In the genomic region with DNA sequence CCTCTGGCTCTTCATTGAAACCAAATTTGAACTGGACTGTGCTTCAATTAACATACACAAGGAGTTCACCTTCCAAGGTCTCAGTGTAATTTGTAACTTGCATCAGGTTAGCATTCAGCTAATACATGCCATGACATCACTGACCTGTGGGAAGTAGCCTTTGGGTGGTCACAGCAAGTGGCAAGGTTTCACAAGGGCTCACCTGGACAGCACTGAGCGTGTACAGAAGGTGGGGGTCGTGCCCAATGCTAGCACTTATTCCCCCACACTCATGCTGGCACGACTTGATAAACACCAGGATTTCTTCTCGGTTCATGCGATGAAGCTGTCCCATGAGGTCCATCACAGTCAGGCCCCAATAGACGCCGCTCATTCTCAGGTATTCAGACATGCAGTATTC, we compare ENCODE assay signal across 8 mouse cellular contexts. TPM values are rescaled to one million over a fixed set of nuclear protein-coding genes. Genes with fewer than 3 reads are reported as not detected.
DNase-seq lines count a peak whose midpoint lies in the region; ATAC-seq and TF ChIP-seq lines count a peak whose summit lies in the region.

No protein-coding gene starts in this region.

- no peak for TF ChIP-seq CTCF in CH12.LX (conservative IDR thresholded peaks at IDR 0.05 in 1 of 2, IDR thresholded peaks at IDR 0.05 in 1 of 2; ENCODE audit: low read depth in 2 of 2, low read length in 2 of 2)

- no peaks in the 10 kb centered on the region for H3K9me3 ChIP-seq in CH12.LX (replicated peaks; ENCODE audit: low read length)
- no peaks in the 10 kb centered on the region for H3K9me3 ChIP-seq in forebrain, embryonic 15.5 days
- no peaks in the 10 kb centered on the region for H3K9me3 ChIP-seq in liver, embryonic 16.5 days (replicated peaks; ENCODE audit: control insufficient read depth, low read length)

- H3K27ac ChIP-seq in CH12.LX (ENCODE audit: insufficient read depth, low read depth) = peak overlapping the region; percentile 12
- no peak overlapping the region for H3K27ac ChIP-seq in forebrain, embryonic 15.5 days (replicated peaks)
- peak overlapping the region; percentile 84 for H3K27ac ChIP-seq in liver, embryonic 16.5 days (ENCODE audit: low read length)

- dilution Hi-C loops in CH12.LX (cut with MboI; ENCODE audit: extremely low pct_ligation_motif_present, extremely low pct_unique_long_range_greater_than_20kb, low sequenced_read_pairs) = no loop called here

- H3K9ac ChIP-seq in CH12.LX (ENCODE audit: insufficient read depth, low read depth) = peak overlapping the region; percentile 99
- 0 out of 2 replicates have a peak overlapping the region, but pooled peaks have one; percentile 11 for H3K9ac ChIP-seq in forebrain, embryonic 15.5 days (replicated peaks)
- H3K9ac ChIP-seq in liver, embryonic 16.5 days (ENCODE audit: low read depth, low read length) = peak overlapping the region; percentile 90

- H3K4me2 ChIP-seq in CH12.LX (ENCODE audit: insufficient read depth, low read depth, poor library complexity, severe bottlenecking) = peak overlapping the region; percentile 63
- H3K4me2 ChIP-seq in forebrain, embryonic 15.5 days (replicated peaks) = 0 out of 2 replicates have a peak overlapping the region, but pooled peaks have one; percentile 4
- peak overlapping the region; percentile 88 for H3K4me2 ChIP-seq in liver, embryonic 16.5 days (ENCODE audit: low read depth, low read length)

- H3K4me1 ChIP-seq in CH12.LX (ENCODE audit: control insufficient read depth in 1 of 2, insufficient read depth in 2 of 2) = peaks cover 9 to 45% of the 10 kb centered on the region in 2 experiments
- peaks cover 35% of the 10 kb centered on the region for H3K4me1 ChIP-seq in forebrain, embryonic 15.5 days
- H3K4me1 ChIP-seq in liver, embryonic 16.5 days (ENCODE audit: control insufficient read depth, low read depth, low read length) = peaks cover 47% of the 10 kb centered on the region

- H3K4me3 ChIP-seq in CH12.LX (replicated peaks in 1 of 3; ENCODE audit: low read depth in 2 of 3, low read length in 2 of 3, poor library complexity in 1 of 3) = peak overlapping the region; percentile 69 to 99 (median 93)
- H3K4me3 ChIP-seq in forebrain, embryonic 15.5 days = no peak overlapping the region
- peak overlapping the region; percentile 80 for H3K4me3 ChIP-seq in liver, embryonic 16.5 days (ENCODE audit: low read depth, low read length)

- H3K79me2 ChIP-seq in CH12.LX (replicated peaks; ENCODE audit: control insufficient read depth, extremely low read depth, insufficient read depth, poor library complexity, severe bottlenecking) = peaks cover 54% of the 10 kb centered on the region

- intact Hi-C loops in heart, postnatal 14 days (cut with DNase I) = no loop called here

- TF ChIP-seq EP300 in CH12.LX (IDR thresholded peaks at IDR 0.05; ENCODE audit: low read length) = no peak

- no peak for ATAC-seq in forebrain, embryonic 15.5 days (replicated peaks)
- no peak for ATAC-seq in liver, embryonic 16.5 days (ENCODE audit: low read depth)

- peaks cover 56 to 66% of the 10 kb centered on the region in 2 experiments for H3K36me3 ChIP-seq in CH12.LX (replicated peaks in 1 of 2; ENCODE audit: control insufficient read depth in 1 of 2, insufficient read depth in 1 of 2, low read length in 1 of 2)
- peaks cover 51% of the 10 kb centered on the region for H3K36me3 ChIP-seq in forebrain, embryonic 15.5 days
- H3K36me3 ChIP-seq in liver, embryonic 16.5 days (ENCODE audit: control insufficient read depth, insufficient read depth) = peaks cover 60% of the 10 kb centered on the region

- peak; percentile 89 for DNase-seq in heart, adult 11 months
- no peak for DNase-seq in heart, postnatal 14 days
- DNase-seq in CH12.LX (ENCODE audit: extremely low read depth) = no peak
- no peak for DNase-seq in thymus, adult 18-20 months
- DNase-seq in adrenal gland, postnatal 14 days = no peak
- DNase-seq in cerebellum, adult 8-10 months = no peak

- H3K27me3 ChIP-seq in CH12.LX (replicated peaks) = no peaks in the 10 kb centered on the region
- H3K27me3 ChIP-seq in forebrain, embryonic 15.5 days = no peaks in the 10 kb centered on the region
- H3K27me3 ChIP-seq in liver, embryonic 16.5 days (ENCODE audit: control insufficient read depth, insufficient read depth, low read depth, low read length) = no peaks in the 10 kb centered on the region

- peak; percentile 25; the same call in 1 of the 2 replicates for TF ChIP-seq POLR2A in CH12.LX (IDR thresholded peaks at IDR 0.05; ENCODE audit: low read depth, low read length)

- no peak for TF ChIP-seq RAD21 in CH12.LX (IDR thresholded peaks at IDR 0.05; ENCODE audit: low read depth, low read length)

- 80% methylated on average over 7 of the region's 7 CpGs for WGBS in forebrain, embryonic 15.5 days
- WGBS in liver, embryonic 16.5 days (ENCODE audit: insufficient replicate concordance) = 37% methylated on average over 7 of the region's 7 CpGs

- in situ Hi-C loops in CH12.LX (cut with MboI; ENCODE audit: low pct_ligation_motif_present, low pct_unique_long_range_greater_than_20kb, low sequenced_read_pairs) = no loop called here

TF ChIP-seq in CH12.LX, 34 proteins besides CTCF, POLR2A, EP300 and RAD21:
- TF ChIP-seq ZNF384 (IDR thresholded peaks at IDR 0.05; ENCODE audit: low read depth, low read length) (no peak), TBP (conservative IDR thresholded peaks at IDR 0.05; ENCODE audit: low read depth, low read length) (no peak), MYC (IDR thresholded peaks at IDR 0.05; ENCODE audit: low read depth, low read length) (0 out of 2 replicates have a peak, but pooled peaks have one; percentile 15), PAX5 (IDR thresholded peaks at IDR 0.05; ENCODE audit: low read length) (no peak), GABPA (IDR thresholded peaks at IDR 0.05; ENCODE audit: insufficient replicate concordance, low read depth, low read length) (no peak), MXI1 (IDR thresholded peaks at IDR 0.05; ENCODE audit: low read depth, low read length) (no peak)

RNA-seq across cellular contexts. Expression of a gene that starts 2.3 kb away (rescaled TPM):
- total RNA-seq in heart, postnatal 14 days (2021) = 100 to 1,000 TPM in 1 of 2 experiments, 10 to 100 TPM in 1; 90.2 to 105 TPM
- total RNA-seq in CH12.LX (2012; rRNA removed) (223 and 255 TPM in 2 replicates), CH12.LX (2014; rRNA removed) (316 and 370 TPM in 2 replicates)
- 243 and 256 TPM in 2 replicates for polyA plus RNA-seq in CH12.LX (2012; ENCODE audit: insufficient read length, low read depth)
- polyA plus RNA-seq in forebrain, embryonic 15.5 days (2015; fragmentation: Nextera tagmentation; extraction: Ambion mirVana) = 44.0 and 47.0 TPM in 2 replicates
- polyA plus RNA-seq in liver, embryonic 16.5 days (2015; fragmentation: Nextera tagmentation; extraction: Ambion mirVana) = 29.1 and 35.8 TPM in 2 replicates
- total RNA-seq in adrenal gland, postnatal 14 days (2021) = 99.2 and 102 TPM in 2 replicates

RNA-seq across cellular contexts. Expression of a gene that starts 4.6 kb away (rescaled TPM):
- total RNA-seq in heart, postnatal 14 days (2021) = under 1 TPM; 0.10 to 0.24 TPM
- total RNA-seq in CH12.LX (2012; rRNA removed) = 0.42 and 0.67 TPM in 2 replicates
- 0.16 and 0.41 TPM in 2 replicates for total RNA-seq in CH12.LX (2014; rRNA removed)
- polyA plus RNA-seq in CH12.LX (2012; ENCODE audit: insufficient read length, low read depth) = 0.14 and 0.34 TPM in 2 replicates
- polyA plus RNA-seq in forebrain, embryonic 15.5 days (2015; fragmentation: Nextera tagmentation; extraction: Ambion mirVana) = 0.15 and 0.27 TPM in 2 replicates
- 0.04 TPM in 1 of 2 replicates, not detected in the other for polyA plus RNA-seq in liver, embryonic 16.5 days (2015; fragmentation: Nextera tagmentation; extraction: Ambion mirVana)
- 0.22 and 0.23 TPM in 2 replicates for total RNA-seq in adrenal gland, postnatal 14 days (2021)

RNA-seq across cellular contexts. Expression of a gene that starts 33.9 kb away (rescaled TPM):
- total RNA-seq in heart, postnatal 14 days (2021) = 100 to 1,000 TPM; 980 to 999 TPM
- total RNA-seq in CH12.LX (2012; rRNA removed) (78.5 and 111 TPM in 2 replicates), CH12.LX (2014; rRNA removed) (224 and 249 TPM in 2 replicates)
- 199 and 240 TPM in 2 replicates for polyA plus RNA-seq in CH12.LX (2012; ENCODE audit: insufficient read length, low read depth)
- polyA plus RNA-seq in forebrain, embryonic 15.5 days (2015; fragmentation: Nextera tagmentation; extraction: Ambion mirVana) = 38.9 and 41.4 TPM in 2 replicates
- 133 and 157 TPM in 2 replicates for polyA plus RNA-seq in liver, embryonic 16.5 days (2015; fragmentation: Nextera tagmentation; extraction: Ambion mirVana)
- 1,143 and 1,198 TPM in 2 replicates for total RNA-seq in adrenal gland, postnatal 14 days (2021)

Comparison
In these comparisons a context has a peak if more than half of its experiments do, and no peak if none do; other contexts are left out.
1. H3K4me2 ChIP-seq: peak in every context shown above with its lines; median percentile 88 in liver, embryonic 16.5 days; 63 in CH12.LX; 4 in forebrain, embryonic 15.5 days.
2. H3K9ac ChIP-seq: peak in every context shown above with its lines; median percentile 99 in CH12.LX; 90 in liver, embryonic 16.5 days; 11 in forebrain, embryonic 15.5 days.